Mouse (Mus musculus) heart, embryonic 14.5 days (tissue): ENCODE measurements around the gene Zfp712. TPM values are rescaled to one million over a fixed set of nuclear protein-coding genes. Genes with fewer than 3 reads are reported as not detected.

ENCODE experiments used
- ATAC-seq: fragments of 200-750 bp; cut with Nextera tagmentation; 2 replicates; pipeline ENCODE4 v1.8.0; 2017; ENCODE audit warnings: low read depth, moderate TSS enrichment; ENCODE audit not compliant: insufficient number of reproducible peaks, insufficient read depth, low FRiP score
- H3K27ac ChIP-seq, 2 experiments: fragments of 200-500 bp in 1 of 2; fragments of 300-500 bp in 1 of 2; sonication (generic) in 1 of 2; replicated peaks in 1 of 2; 2 replicates each; pipeline ENCODE4 v1.5.1; 2012 to 2014; ENCODE audit warnings: low read depth in 2 of 2, low read length in 2 of 2, control low read depth in 1 of 2, mild to moderate bottlenecking in 1 of 2, mixed read lengths in 1 of 2; ENCODE audit not compliant: control insufficient read depth in 1 of 2, insufficient read depth in 1 of 2
- H3K27me3 ChIP-seq: fragments of 300-500 bp; sonication (generic); 2 replicates; pipeline ENCODE4 v1.6.1; 2014; ENCODE audit warnings: mild to moderate bottlenecking, low read length, control low read depth; ENCODE audit not compliant: control insufficient read depth, insufficient read depth
- H3K36me3 ChIP-seq: fragments of 300-500 bp; sonication (generic); 2 replicates; pipeline ENCODE4 v1.6.1; 2014; ENCODE audit warnings: mild to moderate bottlenecking, control low read depth, low read length, mixed read lengths; ENCODE audit not compliant: control insufficient read depth, insufficient read depth
- H3K4me1 ChIP-seq, 2 experiments: fragments of 200-500 bp in 1 of 2; fragments of 300-500 bp in 1 of 2; sonication (generic) in 1 of 2; 2 replicates each; pipeline ENCODE4 v1.6.1; 2012 to 2014; ENCODE audit warnings: low read length in 2 of 2, control low read depth in 1 of 2, mixed read lengths in 1 of 2; ENCODE audit not compliant: control insufficient read depth in 2 of 2, insufficient read depth in 2 of 2
- H3K4me2 ChIP-seq: fragments of 300-500 bp; sonication (generic); 2 replicates; pipeline ENCODE4 v1.6.1; 2014; ENCODE audit warnings: mild to moderate bottlenecking, low read length
- H3K4me3 ChIP-seq, 2 experiments: fragments of 200-500 bp in 1 of 2; fragments of 300-500 bp in 1 of 2; sonication (generic) in 1 of 2; 2 replicates each; pipeline ENCODE4 v1.5.1; 2012 to 2014; ENCODE audit warnings: low read length in 2 of 2, mild to moderate bottlenecking in 2 of 2, control low read depth in 1 of 2, low read depth in 1 of 2, moderate library complexity in 1 of 2; ENCODE audit not compliant: control insufficient read depth in 1 of 2, insufficient read depth in 1 of 2
- H3K9ac ChIP-seq: fragments of 300-500 bp; sonication (generic); 2 replicates; pipeline ENCODE4 v1.6.1; 2014; ENCODE audit warnings: mild to moderate bottlenecking, low read length
- H3K9me3 ChIP-seq: fragments of 300-500 bp; sonication (generic); 2 replicates; pipeline ENCODE4 v1.6.1; 2016; ENCODE audit warnings: low read length, control low read depth; ENCODE audit not compliant: control insufficient read depth
- WGBS: fragments of 180-500 bp; shearing (Covaris S2); extraction: QIAGEN DNeasy Blood & Tissue Kit; methylation state at CpG from one replicate; pipeline ENCODE4 v1.1.7; 2014; 5-methylcytosine and 5-hydroxymethylcytosine counted together
- polyA plus RNA-seq: library from polyadenylated mRNA; unstranded; fragments of >200 nt; fragmentation: Nextera tagmentation; extraction: Ambion mirVana; gene quantifications from 2 replicates; pipeline ENCODE4 v1.2.1, GENCODE M21; 2014

The Zfp712 gene
- polyA plus RNA-seq, result 3.1 TPM in 2 replicates

- WGBS, result 0% methylated on average over 27 of the region's 27 CpGs
- Histone ChIP-seq H3K36me3 (no peaks in the 10 kb centered on the region), H3K4me1 (peaks cover 0 to 7% of the 10 kb centered on the region in 2 experiments; a peak in 2 of 4 replicates), H3K9me3 (no peaks in the 10 kb centered on the region), H3K27me3 (no peaks in the 10 kb centered on the region), H3K4me2 (peak within 1 kb of the TSS; percentile 92), H3K9ac (peak within 1 kb of the TSS; percentile 77), H3K27ac (peak within 1 kb of the TSS; percentile 67 to 90), H3K4me3 (peak within 1 kb of the TSS; percentile 78 to 87)
- peak; percentile 96 for ATAC-seq
Measured at GRCm38 (mm10) chr13:67060786-67061358, at the start of gene Zfp712. Gene Zfp712, minus strand, starts transcription at chr13:67061170.

GRCm38 (mm10) chr13:67108821-67109206 is 47.8 kb upstream of the Zfp712 start:
- H3K4me2 ChIP-seq, result peak overlapping the region; percentile 80
- peak overlapping the region; percentile 14 to 62; a peak in 3 of 4 replicates for H3K4me3 ChIP-seq
- 6% methylated on average over 9 of the region's 9 CpGs for WGBS
- peak overlapping the region; percentile 2 for H3K9ac ChIP-seq
- H3K27me3 ChIP-seq, result no peaks in the 10 kb centered on the region
- ATAC-seq, result no peak
- peaks cover 10% of the 10 kb centered on the region for H3K36me3 ChIP-seq
- H3K9me3 ChIP-seq, result no peaks in the 10 kb centered on the region
- H3K4me1 ChIP-seq, result peaks cover 5 to 7% of the 10 kb centered on the region in 2 experiments
- H3K27ac ChIP-seq, result no peak overlapping the region

GRCm38 (mm10) chr13:67108194-67108820 is 47.3 kb upstream of the Zfp712 start, which contains the start of gene Gm28557:
Gene Gm28557, minus strand, starts transcription at chr13:67108604.
- no peaks in the 10 kb centered on the region for H3K9me3 ChIP-seq
- H3K4me1 ChIP-seq, result peaks cover 5 to 7% of the 10 kb centered on the region in 2 experiments
- peak within 1 kb of the TSS; percentile 62 to 65 for H3K4me3 ChIP-seq
- H3K27ac ChIP-seq, result peak within 1 kb of the TSS; percentile 90 to 92
- WGBS, result under 1% methylated on average over 17 of the region's 17 CpGs
- peaks cover 10% of the 10 kb centered on the region for H3K36me3 ChIP-seq
- H3K27me3 ChIP-seq, result no peaks in the 10 kb centered on the region
- H3K9ac ChIP-seq, result peak within 1 kb of the TSS; percentile 82
- peak within 1 kb of the TSS; percentile 80 for H3K4me2 ChIP-seq
- peak; percentile 98 for ATAC-seq

GRCm38 (mm10) chr13:67107681-67108080 is 46.7 kb upstream of the Zfp712 start:
- peak overlapping the region; percentile 82 for H3K9ac ChIP-seq
- 51% methylated on average over 9 of the region's 9 CpGs for WGBS
- H3K27ac ChIP-seq, result peak overlapping the region; percentile 90 to 92
- H3K4me1 ChIP-seq, result peaks cover 5 to 7% of the 10 kb centered on the region in 2 experiments
- peaks cover 10% of the 10 kb centered on the region for H3K36me3 ChIP-seq
- no peak for ATAC-seq
- peak overlapping the region; percentile 62 to 65 for H3K4me3 ChIP-seq
- H3K27me3 ChIP-seq, result no peaks in the 10 kb centered on the region
- H3K4me2 ChIP-seq, result peak overlapping the region; percentile 80
- H3K9me3 ChIP-seq, result no peaks in the 10 kb centered on the region

- no peaks in the 10 kb centered on the region for H3K9me3 ChIP-seq
- H3K27me3 ChIP-seq, result no peaks in the 10 kb centered on the region
- no peak within 1 kb of the TSS for H3K4me2 ChIP-seq
- H3K4me3 ChIP-seq, result no peak within 1 kb of the TSS
- H3K4me1 ChIP-seq, result no peaks in the 10 kb centered on the region
- ATAC-seq, result no peak
- no peak within 1 kb of the TSS for H3K9ac ChIP-seq
- H3K36me3 ChIP-seq, result peaks cover 32% of the 10 kb centered on the region
- H3K27ac ChIP-seq, result no peak within 1 kb of the TSS
- WGBS, result 87% methylated on average over 10 of the region's 10 CpGs
Measured at GRCm38 (mm10) chr13:67097876-67098275, 36.9 kb upstream of the Zfp712 start, which contains the start of gene Zfp708. Gene Zfp708, minus strand, starts transcription at chr13:67097976.

GRCm38 (mm10) chr13:67090154-67090553 is 29.2 kb upstream of the Zfp712 start:
- H3K4me1 ChIP-seq, result no peaks in the 10 kb centered on the region
- no peak for ATAC-seq
- no peaks in the 10 kb centered on the region for H3K27me3 ChIP-seq
- H3K9ac ChIP-seq, result no peak overlapping the region
- peaks cover 8% of the 10 kb centered on the region; the same call in 1 of the 2 replicates for H3K36me3 ChIP-seq
- no peak overlapping the region for H3K4me2 ChIP-seq
- 58% methylated on average over 1 of the region's 1 CpGs for WGBS
- H3K4me3 ChIP-seq, result no peak overlapping the region
- no peak overlapping the region for H3K27ac ChIP-seq
- H3K9me3 ChIP-seq, result no peaks in the 10 kb centered on the region

- Histone ChIP-seq H3K4me3 (peak overlapping the region in 1 of 2 experiments; percentile 66; a peak in 2 of 4 replicates), H3K27ac (peak overlapping the region; percentile 95 to 97), H3K4me2 (peak overlapping the region; percentile 76), H3K4me1 (peaks cover 0 to 4% of the 10 kb centered on the region in 2 experiments; a peak in 2 of 4 replicates), H3K36me3 (no peaks in the 10 kb centered on the region; the same call in 1 of the 2 replicates), H3K9ac (peak overlapping the region; percentile 82), H3K9me3 (no peaks in the 10 kb centered on the region), H3K27me3 (no peaks in the 10 kb centered on the region)
- ATAC-seq, result no peak
- WGBS, result 65% methylated on average over 1 of the region's 1 CpGs
Measured at GRCm38 (mm10) chr13:67081946-67082345, 21.0 kb upstream of the Zfp712 start.
